Mouse (Mus musculus): ENCODE data around the gene Rrbp1. TPM values are rescaled to one million over a fixed set of nuclear protein-coding genes. Genes with fewer than 3 reads are reported as not detected.

Gene Rrbp1
- total RNA-seq, 2 experiments from 2014 or later = 74.5 to 76.6 TPM

DNA sequence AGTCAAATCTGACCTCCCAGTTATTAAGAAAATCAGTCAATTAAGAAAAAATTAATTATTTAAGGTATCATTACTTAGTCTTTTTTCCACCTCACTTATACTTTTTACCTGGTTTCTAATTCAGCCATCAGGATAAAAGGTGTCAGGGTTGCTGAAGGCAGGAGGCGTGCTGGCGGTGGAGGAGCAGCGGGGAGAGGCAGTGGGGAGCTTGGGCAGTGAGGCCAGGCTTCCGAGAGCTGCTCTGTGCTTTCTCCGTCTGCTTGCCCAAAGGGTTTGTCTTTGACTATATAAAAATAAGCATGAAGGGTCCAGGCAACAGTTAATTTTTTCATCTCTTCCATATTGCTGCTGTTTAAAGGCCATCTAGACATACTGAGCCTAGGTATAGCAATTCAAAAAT lies 77.5 kb downstream of the Rrbp1 start:
- intact Hi-C loops (cut with DNase I) = no loop called here
- no peak for DNase-seq (ENCODE audit: low spot score in 2 of 2)

DNA sequence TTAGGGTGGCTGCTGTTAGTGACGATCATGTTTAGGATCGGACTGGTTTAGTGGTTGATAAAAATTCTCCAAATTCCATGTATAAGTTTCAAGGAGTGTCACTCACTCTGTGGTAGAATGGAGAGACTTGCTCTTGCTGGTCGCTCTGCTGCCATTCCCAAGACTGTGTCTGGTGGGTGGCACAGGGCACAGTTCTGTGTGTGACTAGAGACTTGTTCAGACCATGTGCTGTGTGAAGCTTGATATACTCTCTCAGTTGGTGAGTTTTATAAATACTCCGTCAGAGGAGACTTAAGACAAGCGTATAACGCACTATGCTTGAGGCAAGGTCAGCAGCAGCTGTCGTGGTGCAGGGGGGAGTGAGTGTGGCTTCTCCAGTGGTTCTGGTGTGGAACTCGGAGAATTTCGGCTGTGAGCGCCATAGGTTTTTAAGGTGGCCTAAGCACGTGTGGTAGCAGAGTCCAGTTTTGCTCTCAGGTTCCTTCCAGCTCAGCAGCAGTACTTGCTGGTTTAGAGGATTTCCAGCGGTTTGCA lies 78.7 kb downstream of the Rrbp1 start:
- intact Hi-C loops (cut with DNase I) = no loop called here
- no peak for DNase-seq (ENCODE audit: low spot score in 2 of 2)

DNA sequence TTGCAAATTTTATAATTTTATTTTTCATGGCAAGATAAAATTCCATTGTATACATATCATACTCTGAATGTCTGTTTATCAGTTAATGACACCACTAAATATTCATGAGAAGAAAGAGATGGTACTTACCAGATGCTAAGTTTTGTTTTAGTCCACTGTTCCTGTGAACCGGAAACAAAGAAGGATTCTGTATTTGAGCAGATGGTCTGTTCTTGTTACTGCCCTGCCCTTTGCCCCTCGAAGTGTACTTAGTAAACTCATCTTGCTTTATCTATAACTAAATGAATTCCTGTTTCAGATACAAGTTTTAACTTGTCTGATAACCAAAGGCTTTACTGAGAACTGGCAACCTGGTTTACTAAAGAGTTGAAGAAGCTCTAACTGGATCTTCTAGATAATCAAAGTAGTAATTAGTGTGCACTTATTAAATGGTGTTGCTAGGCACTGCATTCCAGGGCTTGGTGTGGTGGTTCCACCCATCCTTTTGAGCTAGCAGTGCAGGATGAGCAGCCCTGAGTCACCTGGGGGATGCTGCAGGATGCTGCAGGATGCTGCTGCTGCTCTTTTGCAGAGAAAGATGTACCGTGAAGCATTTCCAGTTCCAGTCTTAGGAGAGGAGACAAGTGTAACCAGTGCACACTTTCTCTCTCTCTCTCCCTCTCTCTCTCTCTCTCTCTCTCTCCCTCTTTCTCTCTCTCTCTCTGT lies 81.3 kb downstream of the Rrbp1 start:
- no peak for DNase-seq (ENCODE audit: low spot score in 2 of 2)
- intact Hi-C loops (cut with DNase I) = no loop called here

- no peak for DNase-seq (ENCODE audit: low spot score in 2 of 2)
- intact Hi-C loops (cut with DNase I) = no loop called here
These were observed 85.2 kb downstream of the Rrbp1 start for GRCm38 (mm10) chr2:143925826-143926225.

- intact Hi-C loops (cut with DNase I) = no loop called here
- DNase-seq (ENCODE audit: low spot score in 2 of 2) = no peak
These were observed 87.0 kb downstream of the Rrbp1 start for GRCm38 (mm10) chr2:143924085-143924484.

- DNase-seq (ENCODE audit: low spot score in 2 of 2) = no peak
- intact Hi-C loops (cut with DNase I) = no loop called here
These were observed 92.1 kb downstream of the Rrbp1 start for GRCm38 (mm10) chr2:143918831-143919502.

DNA sequence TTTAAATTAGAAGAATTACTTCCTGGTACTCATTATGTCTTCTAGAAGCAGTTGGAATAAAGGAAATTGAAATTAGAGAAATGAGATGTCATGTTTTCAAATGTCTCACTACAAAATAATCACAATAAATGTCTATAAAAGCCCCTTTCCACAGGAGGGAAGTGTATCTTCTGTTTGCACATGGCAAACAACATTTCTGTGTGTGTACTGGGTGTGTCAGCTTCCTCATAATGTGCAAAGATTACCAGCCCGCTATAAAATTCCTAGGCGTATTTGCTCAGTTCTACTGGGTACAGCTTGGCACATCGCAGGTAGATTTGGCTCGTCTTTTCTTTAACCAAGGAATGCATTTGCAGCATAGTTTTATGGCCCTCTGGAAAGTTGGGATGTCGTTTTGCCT lies 93.4 kb downstream of the Rrbp1 start:
- DNase-seq (ENCODE audit: low spot score in 2 of 2) = no peak
- intact Hi-C loops (cut with DNase I) = no loop called here

DNA sequence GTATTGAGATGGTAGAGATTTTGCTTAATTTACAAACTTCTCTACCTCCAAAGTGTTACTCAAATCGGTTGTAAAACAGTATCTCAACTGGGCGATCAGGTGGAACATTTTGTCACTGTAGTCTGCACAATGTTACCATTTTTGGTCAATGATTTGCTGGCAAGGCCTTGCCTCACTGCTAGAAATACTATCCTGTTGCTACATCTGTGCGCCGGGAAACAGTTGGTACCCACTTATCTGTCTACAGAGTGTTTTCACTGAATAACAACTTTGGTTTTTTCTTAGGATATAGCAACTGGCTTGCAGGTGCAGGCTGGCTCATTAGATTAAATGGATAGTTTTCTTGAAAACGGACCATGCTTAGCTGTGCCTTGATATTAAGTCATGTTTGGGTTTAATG lies 94.8 kb downstream of the Rrbp1 start:
- intact Hi-C loops (cut with DNase I) = no loop called here
- DNase-seq (ENCODE audit: low spot score in 2 of 2) = peak; percentile 25 to 33

GRCm38 (mm10) chr2:143915600-143916135 lies 95.4 kb downstream of the Rrbp1 start:
- DNase-seq (ENCODE audit: low spot score in 2 of 2) = peak; percentile 31 to 41
- intact Hi-C loops (cut with DNase I) = no loop called here

- intact Hi-C loops (cut with DNase I) = no loop called here
- DNase-seq (ENCODE audit: low spot score in 2 of 2) = peak; percentile 95
These were observed 96.1 kb downstream of the Rrbp1 start, which contains the start of gene Dstn for GRCm38 (mm10) chr2:143914760-143915599. Gene Dstn (plus strand): TSS chr2:143915320.

DNA sequence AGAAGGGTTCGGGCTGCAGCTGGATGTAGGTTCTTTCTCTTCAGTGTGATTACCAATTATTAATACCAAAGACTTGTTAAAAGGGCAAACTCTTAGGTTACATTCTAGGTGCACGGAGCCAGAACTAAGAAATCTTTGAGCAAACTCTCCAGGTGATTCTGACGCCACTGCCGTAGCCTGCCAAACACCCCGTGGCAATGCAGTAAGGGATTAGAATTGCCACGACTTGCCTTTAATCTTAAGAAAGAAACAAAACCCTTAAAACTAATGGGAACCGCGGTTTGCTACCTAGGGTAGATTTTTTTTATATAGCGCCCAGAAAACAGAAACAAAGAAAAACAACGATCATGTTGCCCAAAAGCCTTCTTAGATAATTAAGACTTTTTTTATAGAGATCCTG lies 96.8 kb downstream of the Rrbp1 start:
- intact Hi-C loops (cut with DNase I) = no loop called here
- no peak for DNase-seq (ENCODE audit: low spot score in 2 of 2)

- intact Hi-C loops (cut with DNase I) = no loop called here
- no peak for DNase-seq (ENCODE audit: low spot score in 2 of 2)
These were observed 98.9 kb downstream of the Rrbp1 start for GRCm38 (mm10) chr2:143912199-143912598.

- DNase-seq (ENCODE audit: low spot score in 2 of 2) = no peak
- intact Hi-C loops (cut with DNase I) = no loop called here
These were observed 101.8 kb downstream of the Rrbp1 start for GRCm38 (mm10) chr2:143909230-143909629.

- intact Hi-C loops (cut with DNase I) = no loop called here
- no peak for DNase-seq (ENCODE audit: low spot score in 2 of 2)
These were observed 106.2 kb downstream of the Rrbp1 start for GRCm38 (mm10) chr2:143904896-143905295.

DNA sequence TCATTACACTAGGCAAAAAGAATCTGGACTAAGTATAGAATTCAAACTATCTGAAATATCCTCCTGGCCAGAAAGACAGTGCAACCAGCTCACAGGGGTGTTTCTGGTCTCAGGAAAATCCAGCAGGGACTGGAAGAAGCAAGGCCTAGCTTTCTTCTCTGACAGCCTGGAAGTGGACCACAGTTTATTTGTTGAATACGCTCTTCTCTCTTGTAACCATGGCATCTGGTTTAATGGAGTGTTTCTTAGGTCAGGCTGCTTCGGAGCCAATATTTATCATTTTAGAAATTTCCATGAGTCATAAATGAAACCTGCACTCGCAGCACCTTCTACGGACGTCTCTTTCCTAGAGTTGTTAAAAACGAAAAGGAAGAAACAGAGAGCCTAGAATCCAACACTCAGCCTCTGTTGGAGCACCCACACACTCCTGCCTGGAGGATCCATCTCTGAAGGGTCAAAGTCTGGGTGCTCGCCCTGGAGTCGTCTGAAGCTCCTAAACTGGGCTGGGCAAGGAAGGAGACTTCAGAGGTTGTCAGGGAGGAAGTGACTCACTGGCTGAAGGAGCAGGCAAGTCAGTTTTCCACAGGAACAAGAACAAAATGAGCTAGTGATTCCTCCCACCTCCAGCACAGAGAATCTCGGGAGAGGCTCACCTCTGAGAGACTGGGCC lies 107.6 kb downstream of the Rrbp1 start:
- intact Hi-C loops (cut with DNase I) = no loop called here
- DNase-seq (ENCODE audit: low spot score in 2 of 2) = no peak

DNA sequence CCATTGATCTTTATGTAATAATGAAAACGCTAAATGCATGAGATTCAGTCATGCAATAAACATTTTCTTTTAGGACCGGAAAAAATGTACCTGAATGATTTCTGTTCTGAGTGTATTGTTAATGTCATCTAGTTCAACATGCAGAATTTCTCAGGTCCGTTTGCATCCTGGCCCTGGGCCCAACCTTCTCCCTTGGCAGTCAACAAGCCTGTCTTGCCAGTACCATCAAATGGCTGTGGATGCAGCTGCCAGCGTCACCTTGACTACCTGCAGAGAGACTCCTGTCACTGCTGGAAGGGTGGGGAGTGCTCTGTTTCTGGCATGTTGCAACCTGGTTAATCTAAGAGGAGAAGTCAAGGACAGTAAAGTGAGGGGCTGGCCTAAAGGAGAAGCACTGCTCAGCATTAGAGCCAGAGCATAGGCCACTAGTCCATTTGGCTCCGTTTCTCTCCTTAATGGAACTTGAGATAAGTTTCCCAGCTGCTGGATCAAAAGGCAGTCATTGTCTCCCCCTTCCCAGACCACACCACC lies 110.2 kb downstream of the Rrbp1 start:
- intact Hi-C loops (cut with DNase I) = no loop called here
- DNase-seq (ENCODE audit: low spot score in 2 of 2) = no peak

DNA sequence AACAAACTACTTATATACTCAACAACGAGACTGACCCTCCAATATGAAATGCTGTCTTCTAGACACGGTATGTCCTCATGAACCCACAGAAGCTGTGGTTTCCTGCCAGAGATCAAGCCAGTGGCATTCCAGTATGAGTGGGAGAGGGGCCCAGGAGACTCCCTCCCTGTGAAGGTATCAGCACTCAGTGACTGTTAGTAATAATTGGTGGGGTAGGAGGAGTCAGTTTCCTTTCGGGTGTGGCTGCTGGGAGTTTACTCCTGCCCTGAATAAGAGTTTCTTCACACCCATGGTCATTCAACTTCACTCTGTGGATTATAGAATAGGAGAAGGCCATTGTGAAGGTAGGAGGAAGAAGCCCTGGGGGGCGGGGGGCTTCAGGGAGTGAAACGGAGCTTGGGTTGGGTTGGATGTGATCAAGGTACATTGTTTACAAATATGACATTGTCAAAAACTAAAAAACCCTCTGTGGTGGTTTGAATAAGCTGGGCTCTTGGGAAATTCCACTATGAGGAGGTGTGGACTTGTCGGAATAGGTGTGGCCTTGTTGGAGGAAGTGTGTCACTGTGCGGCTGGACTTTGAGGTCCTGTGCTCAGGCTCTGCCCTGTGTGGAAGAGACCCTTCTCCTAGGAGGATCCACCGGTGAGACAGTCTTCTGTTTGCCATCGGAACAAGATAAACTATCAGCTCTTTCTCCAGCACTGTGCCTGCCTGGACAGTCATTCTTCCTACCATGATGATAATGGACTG lies 111.4 kb downstream of the Rrbp1 start:
- DNase-seq (ENCODE audit: low spot score in 2 of 2) = no peak
- intact Hi-C loops (cut with DNase I) = no loop called here
